ENCODE assay signal across 20 mouse cellular contexts in genomic region chr10:7197733-7198132, GRCm38 (mm10). TPM values are rescaled to one million over a fixed set of nuclear protein-coding genes. Genes with fewer than 3 reads are reported as not detected.
A peak's percentile ranks its signal among the peaks of the same experiment; 100 is the strongest.
DNase-seq lines count a peak whose midpoint lies in the region; ATAC-seq and TF ChIP-seq lines count a peak whose summit lies in the region.
"Had no signal": no experiment of that assay in that cellular context is flagged by ENCODE, and none has a peak within 500 bp of the region (broad histone marks: within the 10 kb centered on the region; RNA-seq: fewer than 3 reads in every experiment).

No protein-coding gene starts in this region.

- no peak for TF ChIP-seq CTCF in liver, embryonic 14.5 days (IDR thresholded peaks at IDR 0.05; ENCODE audit: low read depth)

- WGBS in liver, embryonic 11.5 days: 68% methylated on average over 6 of the region's 6 CpGs
- WGBS in liver, embryonic 14.5 days (ENCODE audit: insufficient replicate concordance): 28% methylated on average over 6 of the region's 6 CpGs

- H3K4me2 ChIP-seq in liver, embryonic 11.5 days: no peak overlapping the region
- no peak overlapping the region for H3K4me2 ChIP-seq in liver, embryonic 14.5 days (ENCODE audit: low read depth)
- H3K4me2 ChIP-seq: embryonic facial prominence, embryonic 15.5 days; heart, embryonic 12.5 days had no signal

- H3K36me3 ChIP-seq in liver, embryonic 11.5 days (ENCODE audit: control insufficient read depth, insufficient read depth, low read length): no peaks in the 10 kb centered on the region
- H3K36me3 ChIP-seq in liver, embryonic 14.5 days (replicated peaks; ENCODE audit: control insufficient read depth, insufficient read depth, low read depth): no peaks in the 10 kb centered on the region
- H3K36me3 ChIP-seq: embryonic facial prominence, embryonic 15.5 days; forebrain, embryonic 10.5 days; heart, embryonic 12.5 days; hindbrain, embryonic 10.5 days had no signal

- no peak overlapping the region for H3K4me3 ChIP-seq in liver, embryonic 11.5 days (ENCODE audit: low read depth, low read length)
- H3K4me3 ChIP-seq in liver, embryonic 14.5 days (ENCODE audit: insufficient read depth in 1 of 2, low read depth in 2 of 2, low read length in 2 of 2): no peak overlapping the region
- H3K4me3 ChIP-seq: embryonic facial prominence, embryonic 15.5 days; erythroblast, embryonic 14.5 days; forebrain, embryonic 10.5 days; gastrocnemius, adult 2 months; heart, embryonic 12.5 days; hindbrain, embryonic 10.5 days had no signal

- peak; percentile 69 for ATAC-seq in liver, embryonic 11.5 days (replicated peaks; ENCODE audit: low FRiP score)
- peak; percentile 45; the same call in 1 of the 2 replicates for ATAC-seq in liver, embryonic 14.5 days (ENCODE audit: insufficient read depth)
- ATAC-seq in megakaryocyte progenitor cell, adult 5-6 weeks (replicated peaks; ENCODE audit: poor library complexity): peak; percentile 38; the same call in 1 of the 2 replicates
- ATAC-seq: activated CD4-positive, CD25-positive, alpha-beta regulatory T cell, adult 4 months; forebrain, embryonic 14.5 days; Patski had no signal

- H3K4me1 ChIP-seq in liver, embryonic 11.5 days (replicated peaks; ENCODE audit: control insufficient read depth, insufficient read depth, low read length): peaks cover 36% of the 10 kb centered on the region
- peaks cover 19 to 31% of the 10 kb centered on the region in 2 experiments for H3K4me1 ChIP-seq in liver, embryonic 14.5 days (replicated peaks; ENCODE audit: control insufficient read depth in 2 of 2, insufficient read depth in 2 of 2, low read length in 1 of 2)

- H3K9ac ChIP-seq in liver, embryonic 11.5 days (ENCODE audit: low read depth, low read length): no peak overlapping the region
- H3K9ac ChIP-seq in liver, embryonic 14.5 days (replicated peaks): no peak overlapping the region
- H3K9ac ChIP-seq: embryonic facial prominence, embryonic 15.5 days; heart, embryonic 12.5 days had no signal

- H3K27me3 ChIP-seq in liver, embryonic 11.5 days (replicated peaks; ENCODE audit: control insufficient read depth, insufficient read depth, low read length): no peaks in the 10 kb centered on the region
- no peaks in the 10 kb centered on the region for H3K27me3 ChIP-seq in liver, embryonic 14.5 days (ENCODE audit: control insufficient read depth, insufficient read depth, low read length)
- H3K27me3 ChIP-seq: CH12.LX; embryonic facial prominence, embryonic 15.5 days; heart, embryonic 12.5 days; Patski had no signal

- no peak for DNase-seq in liver, embryonic 11.5 days (ENCODE audit: low spot score)
- no peak for DNase-seq in liver
- no peak for DNase-seq in liver, embryonic 14.5 days (ENCODE audit: low read depth in 3 of 3, low spot score in 3 of 3)
- DNase-seq in right cerebral cortex, adult 2 months (ENCODE audit: low spot score in 2 of 2): no peak
- no peak for DNase-seq in yolk sac, embryonic 10.5 days (ENCODE audit: low spot score)
- DNase-seq: adrenal gland, postnatal 14 days; cerebellum, postnatal 10 days; embryo, embryonic 11 days; gastrocnemius, adult 2 months; gastrocnemius, postnatal 25 days had no signal

- peak overlapping the region; percentile 48; the same call in 1 of the 2 replicates for H3K27ac ChIP-seq in liver, embryonic 11.5 days (ENCODE audit: low read depth, low read length)
- no peak overlapping the region for H3K27ac ChIP-seq in liver, embryonic 14.5 days
- H3K27ac ChIP-seq: embryonic facial prominence, embryonic 15.5 days; forebrain, embryonic 10.5 days; gastrocnemius, adult 2 months; hindbrain, embryonic 10.5 days had no signal

- H3K9me3 ChIP-seq in liver, embryonic 11.5 days (ENCODE audit: control insufficient read depth, low read length): no peaks in the 10 kb centered on the region
- no peaks in the 10 kb centered on the region for H3K9me3 ChIP-seq in liver, embryonic 14.5 days (ENCODE audit: control insufficient read depth, low read length)
- H3K9me3 ChIP-seq: embryonic facial prominence, embryonic 15.5 days; forebrain, embryonic 10.5 days; heart, embryonic 12.5 days; hindbrain, embryonic 10.5 days had no signal

- TF ChIP-seq EP300 in liver, embryonic 14.5 days (IDR thresholded peaks at IDR 0.05; ENCODE audit: low read depth): no peak; the same call in 1 of the 2 replicates

RNA-seq across cellular contexts. Expression of gene Cnksr3, which starts 14.3 kb away (rescaled TPM):
- polyA plus RNA-seq in liver, embryonic 11.5 days (2014; fragmentation: Nextera tagmentation; extraction: Ambion mirVana): 8.4 and 8.7 TPM in 2 replicates
- polyA plus RNA-seq in liver, embryonic 14.5 days (2012; rRNA removed): 2.2 and 2.8 TPM in 2 replicates
- polyA plus RNA-seq in liver, embryonic 14.5 days (2014; fragmentation: Nextera tagmentation; extraction: Ambion mirVana): 2.3 and 2.8 TPM in 2 replicates
- 6.5 and 9.8 TPM in 2 replicates for total RNA-seq in megakaryocyte progenitor cell, adult 5-6 weeks (2015)
- total RNA-seq in megakaryocyte progenitor cell, adult 5-6 weeks (2017): 4.9 and 5.1 TPM in 2 replicates
